Mouse (Mus musculus): ENCODE data around the gene Ifna6. TPM values are rescaled to one million over a fixed set of nuclear protein-coding genes. Genes with fewer than 3 reads are reported as not detected.

The Ifna6 gene
- polyA plus RNA-seq, 1 experiment from 2014 or later = not detected

GRCm38 (mm10) chr4:88851026-88851763 is 24.0 kb downstream of the Ifna6 start:
- H3K9ac ChIP-seq = no peak overlapping the region
- no peaks in the 10 kb centered on the region for H3K4me1 ChIP-seq (replicated peaks)
- 24% methylated on average over 4 of the region's 4 CpGs for WGBS
- no peaks in the 10 kb centered on the region for H3K36me3 ChIP-seq
- no peak overlapping the region for H3K27ac ChIP-seq (replicated peaks)
- no peak overlapping the region for H3K4me3 ChIP-seq
- H3K27me3 ChIP-seq = no peaks in the 10 kb centered on the region
- H3K9me3 ChIP-seq = no peaks in the 10 kb centered on the region
- ATAC-seq (ENCODE audit: low FRiP score, low read depth) = no peak
- no peak overlapping the region for H3K4me2 ChIP-seq

- Histone ChIP-seq H3K9me3 (no peaks in the 10 kb centered on the region), H3K4me2 (no peak overlapping the region), H3K4me1 (replicated peaks) (no peaks in the 10 kb centered on the region), H3K27ac (replicated peaks) (no peak overlapping the region), H3K36me3 (no peaks in the 10 kb centered on the region), H3K4me3 (no peak overlapping the region), H3K9ac (no peak overlapping the region), H3K27me3 (no peaks in the 10 kb centered on the region)
- no peak for ATAC-seq (ENCODE audit: low FRiP score, low read depth)
These were observed 32.0 kb downstream of the Ifna6 start for GRCm38 (mm10) chr4:88859214-88859613.

GRCm38 (mm10) chr4:88863309-88863708 is 36.1 kb downstream of the Ifna6 start:
- H3K4me1 ChIP-seq (replicated peaks) = peaks cover 7% of the 10 kb centered on the region
- no peak overlapping the region for H3K9ac ChIP-seq
- H3K27me3 ChIP-seq = peaks cover 17% of the 10 kb centered on the region
- no peak overlapping the region for H3K4me3 ChIP-seq
- 5% methylated on average over 7 of the region's 7 CpGs for WGBS
- H3K27ac ChIP-seq (replicated peaks) = no peak overlapping the region
- H3K36me3 ChIP-seq = no peaks in the 10 kb centered on the region
- H3K9me3 ChIP-seq = no peaks in the 10 kb centered on the region
- no peak for ATAC-seq (ENCODE audit: low FRiP score, low read depth)
- no peak overlapping the region for H3K4me2 ChIP-seq

- H3K4me3 ChIP-seq = no peak overlapping the region
- no peaks in the 10 kb centered on the region for H3K9me3 ChIP-seq
- no peak for ATAC-seq (ENCODE audit: low FRiP score, low read depth)
- H3K36me3 ChIP-seq = no peaks in the 10 kb centered on the region
- no peak overlapping the region for H3K4me2 ChIP-seq
- peaks cover 17% of the 10 kb centered on the region for H3K27me3 ChIP-seq
- peaks cover 7% of the 10 kb centered on the region for H3K4me1 ChIP-seq (replicated peaks)
- 74% methylated on average over 9 of the region's 9 CpGs for WGBS
- H3K27ac ChIP-seq (replicated peaks) = no peak overlapping the region
- no peak overlapping the region for H3K9ac ChIP-seq
These were observed 37.4 kb downstream of the Ifna6 start for GRCm38 (mm10) chr4:88864599-88864998.

GRCm38 (mm10) chr4:88865011-88865569 is 37.9 kb downstream of the Ifna6 start:
- H3K4me3 ChIP-seq = no peak overlapping the region
- peaks cover 7% of the 10 kb centered on the region for H3K4me1 ChIP-seq (replicated peaks)
- H3K27me3 ChIP-seq = peaks cover 17% of the 10 kb centered on the region
- H3K27ac ChIP-seq (replicated peaks) = no peak overlapping the region
- H3K36me3 ChIP-seq = no peaks in the 10 kb centered on the region
- no peak overlapping the region for H3K9ac ChIP-seq
- no peaks in the 10 kb centered on the region for H3K9me3 ChIP-seq
- H3K4me2 ChIP-seq = no peak overlapping the region
- ATAC-seq (ENCODE audit: low FRiP score, low read depth) = no peak
- 63% methylated on average over 6 of the region's 6 CpGs for WGBS

- Histone ChIP-seq H3K4me3 (peak overlapping the region; percentile 53), H3K9me3 (no peaks in the 10 kb centered on the region), H3K4me1 (replicated peaks) (peaks cover 7% of the 10 kb centered on the region), H3K4me2 (peak overlapping the region; percentile 99), H3K9ac (peak overlapping the region; percentile 54; the same call in 1 of the 2 replicates), H3K27me3 (peaks cover 17% of the 10 kb centered on the region), H3K27ac (replicated peaks) (no peak overlapping the region), H3K36me3 (no peaks in the 10 kb centered on the region)
- ATAC-seq (ENCODE audit: low FRiP score, low read depth) = peak; percentile 68
- under 1% methylated on average over 8 of the region's 8 CpGs for WGBS
These were observed 40.2 kb downstream of the Ifna6 start for GRCm38 (mm10) chr4:88867366-88867925.

GRCm38 (mm10) chr4:88867926-88868911 is 41.0 kb downstream of the Ifna6 start:
- 7% methylated on average over 30 of the region's 31 CpGs for WGBS
- peak overlapping the region; percentile 53 for H3K4me3 ChIP-seq
- ATAC-seq (ENCODE audit: low FRiP score, low read depth) = peak; percentile 75
- no peaks in the 10 kb centered on the region for H3K36me3 ChIP-seq
- peaks cover 7% of the 10 kb centered on the region for H3K4me1 ChIP-seq (replicated peaks)
- 0 out of 2 replicates have a peak overlapping the region, but pooled peaks have one; percentile 38 for H3K27ac ChIP-seq (replicated peaks)
- peak overlapping the region; percentile 54; the same call in 1 of the 2 replicates for H3K9ac ChIP-seq
- peaks cover 17% of the 10 kb centered on the region for H3K27me3 ChIP-seq
- H3K4me2 ChIP-seq = peak overlapping the region; percentile 99
- no peaks in the 10 kb centered on the region for H3K9me3 ChIP-seq

GRCm38 (mm10) chr4:88872691-88873090 is 45.5 kb downstream of the Ifna6 start:
- Histone ChIP-seq H3K27ac (replicated peaks) (no peak overlapping the region), H3K36me3 (no peaks in the 10 kb centered on the region), H3K4me1 (replicated peaks) (peaks cover 4% of the 10 kb centered on the region), H3K9ac (no peak overlapping the region), H3K4me3 (no peak overlapping the region), H3K4me2 (no peak overlapping the region), H3K9me3 (no peaks in the 10 kb centered on the region), H3K27me3 (no peaks in the 10 kb centered on the region)
- no peak for ATAC-seq (ENCODE audit: low FRiP score, low read depth)
- WGBS = 0% methylated on average over 2 of the region's 2 CpGs

- Histone ChIP-seq H3K9me3 (no peaks in the 10 kb centered on the region), H3K4me1 (replicated peaks) (no peaks in the 10 kb centered on the region), H3K4me3 (no peak overlapping the region), H3K27me3 (no peaks in the 10 kb centered on the region), H3K36me3 (no peaks in the 10 kb centered on the region), H3K27ac (replicated peaks) (no peak overlapping the region), H3K9ac (no peak overlapping the region), H3K4me2 (no peak overlapping the region)
- 77% methylated on average over 4 of the region's 4 CpGs for WGBS
- no peak for ATAC-seq (ENCODE audit: low FRiP score, low read depth)
These were observed 48.3 kb downstream of the Ifna6 start for GRCm38 (mm10) chr4:88875435-88876095.

- WGBS = 83% methylated on average over 4 of the region's 4 CpGs
- Histone ChIP-seq H3K9me3 (no peaks in the 10 kb centered on the region), H3K36me3 (no peaks in the 10 kb centered on the region), H3K27me3 (no peaks in the 10 kb centered on the region), H3K4me3 (no peak overlapping the region), H3K27ac (replicated peaks) (no peak overlapping the region), H3K4me1 (replicated peaks) (no peaks in the 10 kb centered on the region), H3K9ac (no peak overlapping the region), H3K4me2 (no peak overlapping the region)
- no peak for ATAC-seq (ENCODE audit: low FRiP score, low read depth)
These were observed 49.3 kb downstream of the Ifna6 start for GRCm38 (mm10) chr4:88876520-88876919.

All from hindbrain, embryonic 15.5 days (tissue).